Mouse (Mus musculus): ENCODE measurements around the gene Chn2. TPM values are rescaled to one million over a fixed set of nuclear protein-coding genes. Genes with fewer than 3 reads are reported as not detected.

Gene Chn2
- total RNA-seq, 2 experiments from 2014 or later, result 1.1 to 1.5 TPM

- no peak for DNase-seq
- intact Hi-C loops (cut with DNase I), result no loop called here
Observed at GRCm38 (mm10) chr6:54071478-54071877, 32.1 kb downstream of the Chn2 start.

- intact Hi-C loops (cut with DNase I), result no loop called here
- no peak for DNase-seq
Observed at GRCm38 (mm10) chr6:54074454-54074853, 35.1 kb downstream of the Chn2 start.

- intact Hi-C loops (cut with DNase I), result no loop called here
Observed at GRCm38 (mm10) chr6:54075419-54075818, 36.1 kb downstream of the Chn2 start.

GRCm38 (mm10) chr6:54076625-54077024, 37.3 kb downstream of the Chn2 start:
- DNase-seq, result no peak
- intact Hi-C loops (cut with DNase I), result no loop called here

More at GRCm38 (mm10) chr6:54075419-54075818, 36.1 kb downstream of the Chn2 start:
- no peak for DNase-seq

GRCm38 (mm10) chr6:54078269-54078668, 38.9 kb downstream of the Chn2 start:
- intact Hi-C loops (cut with DNase I), result no loop called here
- DNase-seq, result no peak

GRCm38 (mm10) chr6:54079881-54080280, 40.5 kb downstream of the Chn2 start:
- intact Hi-C loops (cut with DNase I), result no loop called here
- DNase-seq, result no peak

- intact Hi-C loops (cut with DNase I), result no loop called here
- DNase-seq, result no peak
Observed at GRCm38 (mm10) chr6:54080518-54081285, 41.3 kb downstream of the Chn2 start.

- intact Hi-C loops (cut with DNase I), result no loop called here
- no peak for DNase-seq
Observed at GRCm38 (mm10) chr6:54082576-54082975, 43.2 kb downstream of the Chn2 start.

GRCm38 (mm10) chr6:54084046-54084445, 44.7 kb downstream of the Chn2 start:
- DNase-seq, result no peak

GRCm38 (mm10) chr6:54085009-54085408, 45.7 kb downstream of the Chn2 start:
- intact Hi-C loops (cut with DNase I), result no loop called here

More at GRCm38 (mm10) chr6:54084046-54084445, 44.7 kb downstream of the Chn2 start:
- intact Hi-C loops (cut with DNase I), result no loop called here

GRCm38 (mm10) chr6:54088168-54088567, 48.8 kb downstream of the Chn2 start:
- DNase-seq, result no peak
- intact Hi-C loops (cut with DNase I), result no loop called here

More at GRCm38 (mm10) chr6:54085009-54085408, 45.7 kb downstream of the Chn2 start:
- DNase-seq, result no peak

- no peak for DNase-seq
- intact Hi-C loops (cut with DNase I), result no loop called here
Observed at GRCm38 (mm10) chr6:54090822-54091221, 51.5 kb downstream of the Chn2 start.

GRCm38 (mm10) chr6:54092920-54093319, 53.6 kb downstream of the Chn2 start:
- DNase-seq, result no peak
- intact Hi-C loops (cut with DNase I), result no loop called here

- DNase-seq, result no peak
- intact Hi-C loops (cut with DNase I), result no loop called here
Observed at GRCm38 (mm10) chr6:54096147-54096761, 56.9 kb downstream of the Chn2 start.

- intact Hi-C loops (cut with DNase I), result no loop called here
- DNase-seq, result no peak
Observed at GRCm38 (mm10) chr6:54096836-54097235, 57.5 kb downstream of the Chn2 start.

GRCm38 (mm10) chr6:54098339-54098738, 59.0 kb downstream of the Chn2 start:
- no peak for DNase-seq
- intact Hi-C loops (cut with DNase I), result no loop called here

- DNase-seq, result peak in 1 of 2 experiments; percentile 24
- intact Hi-C loops (cut with DNase I), result no loop called here
Observed at GRCm38 (mm10) chr6:54099659-54100058, 60.3 kb downstream of the Chn2 start.

GRCm38 (mm10) chr6:54102210-54102609, 62.9 kb downstream of the Chn2 start:
- no peak for DNase-seq
- intact Hi-C loops (cut with DNase I), result no loop called here

- DNase-seq, result no peak
- intact Hi-C loops (cut with DNase I), result no loop called here
Observed at GRCm38 (mm10) chr6:54103276-54103975, 64.1 kb downstream of the Chn2 start.

GRCm38 (mm10) chr6:54111416-54111984, 72.1 kb downstream of the Chn2 start:
- no peak for DNase-seq
- intact Hi-C loops (cut with DNase I), result no loop called here

- intact Hi-C loops (cut with DNase I), result no loop called here
- no peak for DNase-seq
Observed at GRCm38 (mm10) chr6:54113338-54113737, 74.0 kb downstream of the Chn2 start.

All from gastrocnemius, postnatal 36 days (tissue).